Mouse (Mus musculus): ENCODE measurements around the gene Flcn. TPM values are rescaled to one million over a fixed set of nuclear protein-coding genes. Genes with fewer than 3 reads are reported as not detected.

Flcn gene
- polyA plus RNA-seq, 1 experiment = 58.9 TPM

GRCm38 (mm10) chr11:59758191-59758985, 51.4 kb downstream of the Flcn start:
- H3K4me3 ChIP-seq (replicated peaks; ENCODE audit: extremely low read depth, low read depth, low read length) = no peak overlapping the region
- no peak for DNase-seq
- peaks cover 8% of the 10 kb centered on the region for H3K4me1 ChIP-seq (ENCODE audit: control insufficient read depth, insufficient read depth, low read length)
- 60% methylated on average over 9 of the region's 9 CpGs for WGBS
- TF ChIP-seq POLR2A (IDR thresholded peaks at IDR 0.05; ENCODE audit: borderline replicate concordance, extremely low read depth, low read depth, low read length) = no peak
- no peak for TF ChIP-seq CTCF (IDR thresholded peaks at IDR 0.05; ENCODE audit: insufficient read depth, low read length)

DNA sequence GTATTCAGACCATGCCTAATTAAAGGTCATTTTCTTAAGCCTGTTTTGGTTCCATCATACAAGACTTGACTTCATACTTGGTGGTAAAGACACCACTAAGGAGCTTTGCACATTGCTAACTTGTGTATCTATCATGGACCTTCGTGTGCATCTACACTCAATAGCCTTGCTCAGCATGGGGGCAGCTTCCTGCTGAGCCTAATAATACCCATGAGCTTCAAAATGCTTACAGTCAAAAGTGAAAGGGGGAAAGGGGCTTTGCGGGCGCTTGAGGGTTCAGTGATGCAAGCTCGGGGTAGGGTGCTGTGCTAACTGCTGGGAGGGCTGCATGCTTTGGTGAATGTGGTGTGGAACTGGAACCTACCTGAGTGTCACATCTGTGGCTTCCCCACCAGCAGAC, 53.5 kb downstream of the Flcn start:
- DNase-seq = no peak
- Histone ChIP-seq H3K4me3 (replicated peaks; ENCODE audit: extremely low read depth, low read depth, low read length) (no peak overlapping the region), H3K4me1 (ENCODE audit: control insufficient read depth, insufficient read depth, low read length) (peaks cover 8% of the 10 kb centered on the region)
- 82% methylated on average over 4 of the region's 4 CpGs for WGBS
- TF ChIP-seq POLR2A (IDR thresholded peaks at IDR 0.05; ENCODE audit: borderline replicate concordance, extremely low read depth, low read depth, low read length) (no peak), CTCF (IDR thresholded peaks at IDR 0.05; ENCODE audit: insufficient read depth, low read length) (no peak)

- H3K4me1 ChIP-seq (ENCODE audit: control insufficient read depth, insufficient read depth, low read length) = peaks cover 8% of the 10 kb centered on the region
- TF ChIP-seq CTCF (IDR thresholded peaks at IDR 0.05; ENCODE audit: insufficient read depth, low read length) (no peak), POLR2A (IDR thresholded peaks at IDR 0.05; ENCODE audit: borderline replicate concordance, extremely low read depth, low read depth, low read length) (no peak)
- 86% methylated on average over 6 of the region's 6 CpGs for WGBS
- DNase-seq = no peak
- no peak overlapping the region for H3K4me3 ChIP-seq (replicated peaks; ENCODE audit: extremely low read depth, low read depth, low read length)
Observed at GRCm38 (mm10) chr11:59754504-59754903, 55.3 kb downstream of the Flcn start.

DNA sequence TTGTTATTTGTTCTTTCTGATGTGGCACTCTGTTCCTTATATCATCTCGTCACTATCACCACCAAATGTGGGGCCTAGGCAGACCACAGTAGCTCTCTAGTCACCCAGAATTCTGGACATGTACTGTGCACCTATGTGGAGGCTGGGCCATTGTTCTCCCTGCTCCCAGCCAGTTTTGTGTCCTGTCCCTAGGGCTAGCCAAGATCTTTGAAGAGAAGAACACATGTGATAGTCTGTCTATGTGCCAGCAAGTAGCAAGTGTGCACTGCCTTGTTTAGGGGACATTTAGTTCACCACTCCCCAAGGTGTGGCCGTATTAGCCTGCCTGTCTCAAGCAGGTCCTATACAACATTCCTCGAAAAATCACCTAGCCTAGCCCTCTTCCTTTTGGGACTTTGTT, 60.8 kb downstream of the Flcn start:
- H3K4me3 ChIP-seq (replicated peaks; ENCODE audit: extremely low read depth, low read depth, low read length) = no peak overlapping the region
- no peaks in the 10 kb centered on the region for H3K4me1 ChIP-seq (ENCODE audit: control insufficient read depth, insufficient read depth, low read length)
- TF ChIP-seq POLR2A (IDR thresholded peaks at IDR 0.05; ENCODE audit: borderline replicate concordance, extremely low read depth, low read depth, low read length) = no peak
- TF ChIP-seq CTCF (IDR thresholded peaks at IDR 0.05; ENCODE audit: insufficient read depth, low read length) = no peak
- DNase-seq = no peak
- WGBS = 83% methylated on average over 3 of the region's 3 CpGs

DNA sequence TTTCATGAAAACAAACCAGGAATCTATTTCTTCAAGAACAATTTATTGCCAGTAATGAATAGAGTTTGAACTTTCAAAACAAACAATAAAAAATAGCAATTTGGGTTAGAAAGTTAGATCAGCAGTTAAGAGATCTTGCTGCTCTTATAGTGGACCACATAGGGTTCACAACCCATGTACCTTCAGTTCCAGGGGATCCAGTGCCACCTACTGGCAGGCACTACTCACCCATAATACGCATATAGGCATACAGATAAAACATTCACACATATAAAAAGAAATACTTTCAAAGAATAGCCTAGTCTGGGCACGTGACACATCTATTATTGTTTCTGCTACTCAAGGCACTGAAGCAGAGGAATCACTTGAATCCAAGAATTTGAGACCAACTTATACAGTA, 63.2 kb downstream of the Flcn start:
- Histone ChIP-seq H3K4me1 (ENCODE audit: control insufficient read depth, insufficient read depth, low read length) (no peaks in the 10 kb centered on the region), H3K4me3 (replicated peaks; ENCODE audit: extremely low read depth, low read depth, low read length) (no peak overlapping the region)
- DNase-seq = peak; percentile 48
- 68% methylated on average over 2 of the region's 2 CpGs for WGBS
- TF ChIP-seq POLR2A (IDR thresholded peaks at IDR 0.05; ENCODE audit: borderline replicate concordance, extremely low read depth, low read depth, low read length) (no peak), CTCF (IDR thresholded peaks at IDR 0.05; ENCODE audit: insufficient read depth, low read length) (peak; percentile 63)

- DNase-seq = no peak
- TF ChIP-seq CTCF (IDR thresholded peaks at IDR 0.05; ENCODE audit: insufficient read depth, low read length) (no peak), POLR2A (IDR thresholded peaks at IDR 0.05; ENCODE audit: borderline replicate concordance, extremely low read depth, low read depth, low read length) (no peak)
- 59% methylated on average over 5 of the region's 5 CpGs for WGBS
- Histone ChIP-seq H3K4me1 (ENCODE audit: control insufficient read depth, insufficient read depth, low read length) (no peaks in the 10 kb centered on the region), H3K4me3 (replicated peaks; ENCODE audit: extremely low read depth, low read depth, low read length) (no peak overlapping the region)
Observed at GRCm38 (mm10) chr11:59745851-59746250, 64.0 kb downstream of the Flcn start.

DNA sequence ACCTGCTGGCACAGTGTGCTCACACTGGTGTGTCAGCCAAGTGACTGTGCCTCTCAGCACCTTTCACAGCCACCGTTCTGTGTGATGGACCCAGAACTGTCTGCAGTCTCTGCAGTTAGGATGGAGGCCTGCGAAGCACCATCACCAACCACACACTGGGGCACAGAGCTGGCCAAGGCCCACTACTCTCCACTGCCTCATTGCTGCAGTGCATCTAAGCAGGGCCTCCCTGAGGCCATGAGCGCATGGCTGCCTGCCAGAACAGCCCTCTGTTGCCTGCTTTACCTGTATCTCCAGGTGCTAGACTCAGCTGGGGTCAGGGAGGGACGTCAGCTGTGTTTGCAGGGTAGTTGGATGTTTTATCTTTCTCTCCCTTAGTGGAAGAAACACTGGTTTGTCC, 65.4 kb downstream of the Flcn start:
- TF ChIP-seq CTCF (IDR thresholded peaks at IDR 0.05; ENCODE audit: insufficient read depth, low read length) (no peak), POLR2A (IDR thresholded peaks at IDR 0.05; ENCODE audit: borderline replicate concordance, extremely low read depth, low read depth, low read length) (no peak)
- WGBS = 87% methylated on average over 4 of the region's 4 CpGs
- DNase-seq = no peak
- Histone ChIP-seq H3K4me3 (replicated peaks; ENCODE audit: extremely low read depth, low read depth, low read length) (no peak overlapping the region), H3K4me1 (ENCODE audit: control insufficient read depth, insufficient read depth, low read length) (no peaks in the 10 kb centered on the region)

GRCm38 (mm10) chr11:59743712-59744111, 66.1 kb downstream of the Flcn start:
- 95% methylated on average over 1 of the region's 1 CpGs for WGBS
- no peak for TF ChIP-seq CTCF (IDR thresholded peaks at IDR 0.05; ENCODE audit: insufficient read depth, low read length)
- no peak for TF ChIP-seq POLR2A (IDR thresholded peaks at IDR 0.05; ENCODE audit: borderline replicate concordance, extremely low read depth, low read depth, low read length)
- H3K4me3 ChIP-seq (replicated peaks; ENCODE audit: extremely low read depth, low read depth, low read length) = no peak overlapping the region
- H3K4me1 ChIP-seq (ENCODE audit: control insufficient read depth, insufficient read depth, low read length) = no peaks in the 10 kb centered on the region
- DNase-seq = no peak

- TF ChIP-seq POLR2A (IDR thresholded peaks at IDR 0.05; ENCODE audit: borderline replicate concordance, extremely low read depth, low read depth, low read length) (no peak), CTCF (IDR thresholded peaks at IDR 0.05; ENCODE audit: insufficient read depth, low read length) (no peak)
- no peaks in the 10 kb centered on the region for H3K4me1 ChIP-seq (ENCODE audit: control insufficient read depth, insufficient read depth, low read length)
- no peak overlapping the region for H3K4me3 ChIP-seq (replicated peaks; ENCODE audit: extremely low read depth, low read depth, low read length)
- 93% methylated on average over 2 of the region's 2 CpGs for WGBS
- DNase-seq = no peak
Observed at GRCm38 (mm10) chr11:59743307-59743706, 66.5 kb downstream of the Flcn start.

DNA sequence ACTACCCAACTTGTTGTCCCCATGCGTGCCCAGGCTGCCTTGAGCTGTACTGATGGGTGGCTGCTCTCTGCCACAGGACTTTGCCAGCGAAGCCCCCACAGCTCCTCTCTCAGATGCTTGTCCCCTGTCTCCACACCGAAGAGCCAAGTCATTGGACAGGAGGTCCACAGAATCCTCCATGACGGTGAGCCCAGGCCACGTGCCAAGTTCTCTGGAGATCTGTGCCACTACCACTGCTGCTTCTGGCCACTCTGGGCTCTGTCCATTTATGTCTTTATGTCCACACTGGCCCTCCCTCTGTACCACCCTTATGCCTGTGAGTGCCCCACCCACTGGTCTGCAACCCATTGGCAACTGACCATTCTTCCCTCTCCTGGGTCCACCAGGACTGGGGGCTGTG, 67.9 kb downstream of the Flcn start:
- WGBS = 83% methylated on average over 5 of the region's 5 CpGs
- Histone ChIP-seq H3K4me3 (replicated peaks; ENCODE audit: extremely low read depth, low read depth, low read length) (no peak overlapping the region), H3K4me1 (ENCODE audit: control insufficient read depth, insufficient read depth, low read length) (no peaks in the 10 kb centered on the region)
- no peak for DNase-seq
- TF ChIP-seq CTCF (IDR thresholded peaks at IDR 0.05; ENCODE audit: insufficient read depth, low read length) (no peak), POLR2A (IDR thresholded peaks at IDR 0.05; ENCODE audit: borderline replicate concordance, extremely low read depth, low read depth, low read length) (no peak)

Other genes with a start within 250 kb of the Flcn start
- gene Olfr222, start 233.8 kb downstream of the Flcn start, polyA plus RNA-seq (2012; rRNA removed) = not detected in 2 replicates
- gene Olfr223, start 216.7 kb downstream of the Flcn start, polyA plus RNA-seq (2012; rRNA removed) = not detected in 2 replicates
- gene Mprip, start 148.7 kb downstream of the Flcn start, polyA plus RNA-seq (2012; rRNA removed) = 164 and 239 TPM in 2 replicates
- gene Pld6, start 22.4 kb downstream of the Flcn start, polyA plus RNA-seq (2012; rRNA removed) = 2.0 and 2.9 TPM in 2 replicates
- 18.5 and 19.0 TPM in 2 replicates for gene Nt5m, start 29.4 kb upstream of the Flcn start, polyA plus RNA-seq (2012; rRNA removed)
- gene Cops3, start 29.8 kb upstream of the Flcn start, polyA plus RNA-seq (2012; rRNA removed) = 12.3 and 17.7 TPM in 2 replicates
- 21.2 and 21.5 TPM in 2 replicates for gene Med9, start 138.2 kb upstream of the Flcn start, polyA plus RNA-seq (2012; rRNA removed)
- gene Rasd1, start 154.9 kb upstream of the Flcn start, polyA plus RNA-seq (2012; rRNA removed) = 3.0 and 4.3 TPM in 2 replicates
- 6.4 and 7.0 TPM in 2 replicates for gene Pemt, start 236.5 kb upstream of the Flcn start, polyA plus RNA-seq (2012; rRNA removed)

Measured in lung, adult 2 months (tissue).